Mouse (Mus musculus): Measurements from ENCODE around the gene F12. TPM values are rescaled to one million over a fixed set of nuclear protein-coding genes. Genes with fewer than 3 reads are reported as not detected.

F12 gene
- polyA plus RNA-seq, 2 experiments from 2014 or later = not detected

GRCm38 (mm10) chr13:55370234-55370633, 56.4 kb downstream of the F12 start:
- no peak for ATAC-seq

DNA sequence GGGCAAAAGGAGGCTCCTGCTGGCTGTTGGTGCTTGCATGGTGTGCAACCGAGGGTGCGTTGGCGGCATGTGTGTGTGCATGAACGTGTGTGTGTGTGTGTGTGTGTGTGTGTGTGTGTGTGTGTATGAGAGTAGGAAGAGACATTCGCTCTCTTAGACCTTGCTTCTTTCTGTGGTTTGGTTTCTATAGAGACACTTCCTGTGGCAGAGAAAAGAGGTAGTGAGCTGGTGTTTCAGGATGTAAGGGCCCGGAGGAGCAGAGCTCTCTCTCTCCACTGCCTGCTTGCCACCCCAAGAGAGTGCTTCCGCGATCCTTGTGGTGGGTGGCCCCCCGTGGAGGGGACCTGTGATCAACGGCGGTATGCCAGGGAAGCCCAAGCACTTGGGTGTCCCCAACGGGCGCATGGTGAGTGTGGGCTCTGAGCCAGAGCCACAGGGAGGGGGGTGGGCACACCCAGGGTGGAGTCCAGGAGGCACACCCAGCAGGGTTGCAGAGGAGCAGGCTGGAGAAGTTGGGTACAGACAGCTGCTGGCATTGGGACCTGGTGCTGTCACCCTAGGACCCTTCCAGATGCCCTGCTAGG, 57.0 kb downstream of the F12 start, which contains the start of gene Rgs14:
Gene Rgs14 (plus strand): TSS at position 202 of the 584 bp plus-strand sequence.
- peak; percentile 98 for ATAC-seq

DNA sequence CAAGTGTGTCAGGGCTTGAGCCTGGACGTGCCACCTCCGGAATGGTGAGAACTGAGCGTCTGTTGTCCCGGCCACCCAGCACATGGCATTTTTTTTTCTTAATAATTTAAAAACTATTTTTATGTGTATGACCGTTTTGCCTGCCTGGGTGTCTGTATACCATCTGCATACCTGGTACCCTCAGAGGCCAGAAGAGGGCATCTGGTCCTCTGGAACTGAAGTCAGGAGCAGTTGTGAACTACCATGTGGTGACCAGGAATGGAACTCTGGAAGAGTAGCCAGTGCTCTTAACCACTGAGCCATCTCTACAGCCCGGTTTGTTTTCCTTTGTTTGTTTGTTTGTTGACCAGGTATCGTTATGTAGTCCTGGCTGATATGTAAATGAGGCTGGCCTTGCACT, 58.2 kb downstream of the F12 start:
- no peak for ATAC-seq

Other genes starting within 250 kb of the F12 start
- 10 to 100 TPM; 63.0 to 64.6 TPM for gene Nsd1, start 217.0 kb downstream of the F12 start, polyA plus RNA-seq (2017; shearing (Covaris generic))
- 100 to 1,000 TPM; 207 to 213 TPM for gene Prelid1, start 106.3 kb downstream of the F12 start, polyA plus RNA-seq (2017; shearing (Covaris generic))
- gene Rab24, start 104.8 kb downstream of the F12 start, polyA plus RNA-seq (2017; shearing (Covaris generic)) = 10 to 100 TPM in 1 of 2 experiments, 1 to 10 TPM in 1; 7.1 to 14.0 TPM
- 1 to 10 TPM; 3.4 to 6.1 TPM for gene Mxd3, start 97.0 kb downstream of the F12 start, polyA plus RNA-seq (2017; shearing (Covaris generic))
- 10 to 100 TPM; 59.0 to 66.4 TPM for gene Lman2, start 64.0 kb downstream of the F12 start, polyA plus RNA-seq (2017; shearing (Covaris generic))
- gene Rgs14, start 57.1 kb downstream of the F12 start, polyA plus RNA-seq (2017; shearing (Covaris generic)) = 10 to 100 TPM; 71.0 to 88.5 TPM
- not detected for gene Slc34a1, start 28.6 kb downstream of the F12 start, polyA plus RNA-seq (2017; shearing (Covaris generic))
- not detected for gene Pfn3, start 11.6 kb downstream of the F12 start, polyA plus RNA-seq (2017; shearing (Covaris generic))
- 10 to 100 TPM; 26.4 to 36.7 TPM for gene Grk6, start 18.3 kb upstream of the F12 start, polyA plus RNA-seq (2017; shearing (Covaris generic))
- gene Prr7, start 37.5 kb upstream of the F12 start, polyA plus RNA-seq (2017; shearing (Covaris generic)) = not detected
- not detected for gene Dbn1, start 61.3 kb upstream of the F12 start, polyA plus RNA-seq (2017; shearing (Covaris generic))
- gene Pdlim7, start 86.9 kb upstream of the F12 start, polyA plus RNA-seq (2017; shearing (Covaris generic)) = 10 to 100 TPM in 1 of 2 experiments, 1 to 10 TPM in 1; 6.3 to 14.6 TPM
- 1 to 10 TPM in 1 of 2 experiments, under 1 TPM in 1; 0.35 to 1.0 TPM for gene Dok3, start 102.5 kb upstream of the F12 start, polyA plus RNA-seq (2017; shearing (Covaris generic))
- 10 to 100 TPM; 55.8 to 74.2 TPM for gene Ddx41, start 109.9 kb upstream of the F12 start, polyA plus RNA-seq (2017; shearing (Covaris generic))
- 10 to 100 TPM; 36.3 to 40.2 TPM for gene Fam193b, start 144.3 kb upstream of the F12 start, polyA plus RNA-seq (2017; shearing (Covaris generic))
- 100 to 1,000 TPM; 206 to 437 TPM for gene Tmed9, start 146.9 kb upstream of the F12 start, polyA plus RNA-seq (2017; shearing (Covaris generic))
- gene B4galt7, start 173.1 kb upstream of the F12 start, polyA plus RNA-seq (2017; shearing (Covaris generic)) = 10 to 100 TPM; 20.5 to 42.3 TPM
- gene Caml, start 196.2 kb upstream of the F12 start, polyA plus RNA-seq (2017; shearing (Covaris generic)) = 10 to 100 TPM; 41.7 to 46.1 TPM
- 10 to 100 TPM; 58.1 to 64.6 TPM for gene Ddx46, start 208.2 kb upstream of the F12 start, polyA plus RNA-seq (2017; shearing (Covaris generic))